Mouse (Mus musculus) forebrain, embryonic 16.5 days (tissue): ENCODE results near the gene Tcf25. TPM values are rescaled to one million over a fixed set of nuclear protein-coding genes. Genes with fewer than 3 reads are reported as not detected.

Experiments used
- ATAC-seq: fragments of 200-750 bp; cut with Nextera tagmentation; 2 replicates; pipeline ENCODE4 v1.8.0; 2017; ENCODE audit warnings: mild to moderate bottlenecking, moderate library complexity
- H3K27ac ChIP-seq: fragments of 300-500 bp; sonication (generic); 2 replicates; pipeline ENCODE4 v1.5.1; 2014; ENCODE audit warnings: low read length, control low read depth
- H3K27me3 ChIP-seq: fragments of 300-500 bp; sonication (generic); replicated peaks from 2 replicates; pipeline ENCODE4 v1.6.1; 2014; ENCODE audit warnings: low read length; ENCODE audit not compliant: control insufficient read depth, insufficient read depth
- H3K36me3 ChIP-seq: fragments of 300-500 bp; sonication (generic); 2 replicates; pipeline ENCODE4 v1.6.1; 2014; ENCODE audit not compliant: control insufficient read depth, insufficient read depth
- H3K4me1 ChIP-seq: fragments of 300-500 bp; sonication (generic); replicated peaks from 2 replicates; pipeline ENCODE4 v1.6.1; 2014; ENCODE audit warnings: low read length; ENCODE audit not compliant: control insufficient read depth, insufficient read depth
- H3K4me2 ChIP-seq: fragments of 300-500 bp; sonication (generic); 2 replicates; pipeline ENCODE4 v1.6.1; 2014; ENCODE audit warnings: mild to moderate bottlenecking, low read length, control low read depth
- H3K4me3 ChIP-seq: fragments of 300-500 bp; sonication (generic); replicated peaks from 2 replicates; pipeline ENCODE4 v1.5.1; 2014; ENCODE audit warnings: mild to moderate bottlenecking, low read length, control low read depth
- H3K9ac ChIP-seq: fragments of 300-500 bp; sonication (generic); replicated peaks from 2 replicates; pipeline ENCODE4 v1.6.1; 2014; ENCODE audit warnings: low read depth, low read length, control low read depth
- H3K9me3 ChIP-seq: fragments of 300-500 bp; sonication (generic); 2 replicates; pipeline ENCODE4 v1.6.1; 2016; ENCODE audit warnings: low read length; ENCODE audit not compliant: control insufficient read depth
- WGBS: fragments of 180-500 bp; shearing (Covaris S2); extraction: QIAGEN DNeasy Blood & Tissue Kit; methylation state at CpG from one replicate; pipeline ENCODE4 v1.1.7; 2014; 5-methylcytosine and 5-hydroxymethylcytosine counted together
- polyA plus RNA-seq: library from polyadenylated mRNA; unstranded; fragments of >200 nt; fragmentation: Nextera tagmentation; extraction: Ambion mirVana; gene quantifications from 2 replicates; pipeline ENCODE4 v1.2.1, GENCODE M21; 2015

Gene Tcf25
- polyA plus RNA-seq, 1 experiment from 2014 or later, result 283 TPM

- Histone ChIP-seq H3K9ac (no peak overlapping the region), H3K4me2 (no peak overlapping the region), H3K27ac (no peak overlapping the region), H3K4me1 (peaks cover 18% of the 10 kb centered on the region), H3K9me3 (no peaks in the 10 kb centered on the region), H3K27me3 (no peaks in the 10 kb centered on the region), H3K36me3 (no peaks in the 10 kb centered on the region), H3K4me3 (no peak overlapping the region)
- 78% methylated on average over 10 of the region's 10 CpGs for WGBS
- no peak for ATAC-seq
These were observed 2.1 kb downstream of the Tcf25 start for GRCm38 (mm10) chr8:123375701-123376100.

GRCm38 (mm10) chr8:123376106-123376505 lies 2.6 kb downstream of the Tcf25 start:
- H3K27ac ChIP-seq, result no peak overlapping the region
- H3K4me1 ChIP-seq, result peaks cover 18% of the 10 kb centered on the region
- no peaks in the 10 kb centered on the region for H3K9me3 ChIP-seq
- ATAC-seq, result no peak
- WGBS, result 56% methylated on average over 8 of the region's 8 CpGs
- H3K4me2 ChIP-seq, result no peak overlapping the region
- no peaks in the 10 kb centered on the region for H3K36me3 ChIP-seq
- H3K27me3 ChIP-seq, result no peaks in the 10 kb centered on the region
- H3K4me3 ChIP-seq, result no peak overlapping the region
- H3K9ac ChIP-seq, result no peak overlapping the region

GRCm38 (mm10) chr8:123381711-123382110 lies 8.2 kb downstream of the Tcf25 start:
- H3K27ac ChIP-seq, result no peak overlapping the region
- H3K9ac ChIP-seq, result no peak overlapping the region
- 94% methylated on average over 4 of the region's 4 CpGs for WGBS
- ATAC-seq, result no peak
- H3K4me2 ChIP-seq, result no peak overlapping the region
- no peaks in the 10 kb centered on the region for H3K9me3 ChIP-seq
- H3K27me3 ChIP-seq, result no peaks in the 10 kb centered on the region
- H3K4me1 ChIP-seq, result no peaks in the 10 kb centered on the region
- H3K4me3 ChIP-seq, result no peak overlapping the region
- peaks cover 30% of the 10 kb centered on the region for H3K36me3 ChIP-seq

- no peak for ATAC-seq
- no peak overlapping the region for H3K9ac ChIP-seq
- no peaks in the 10 kb centered on the region for H3K4me1 ChIP-seq
- H3K27me3 ChIP-seq, result no peaks in the 10 kb centered on the region
- no peak overlapping the region for H3K27ac ChIP-seq
- H3K36me3 ChIP-seq, result peaks cover 32% of the 10 kb centered on the region
- no peak overlapping the region for H3K4me2 ChIP-seq
- H3K4me3 ChIP-seq, result no peak overlapping the region
- H3K9me3 ChIP-seq, result no peaks in the 10 kb centered on the region
- WGBS, result 82% methylated on average over 8 of the region's 8 CpGs
These were observed 9.0 kb downstream of the Tcf25 start for GRCm38 (mm10) chr8:123382516-123382915.

- no peaks in the 10 kb centered on the region for H3K9me3 ChIP-seq
- H3K27ac ChIP-seq, result no peak overlapping the region
- H3K36me3 ChIP-seq, result peaks cover 34% of the 10 kb centered on the region
- no peaks in the 10 kb centered on the region for H3K27me3 ChIP-seq
- H3K9ac ChIP-seq, result no peak overlapping the region
- H3K4me2 ChIP-seq, result no peak overlapping the region
- no peaks in the 10 kb centered on the region for H3K4me1 ChIP-seq
- ATAC-seq, result no peak
- WGBS, result 73% methylated on average over 9 of the region's 9 CpGs
- H3K4me3 ChIP-seq, result no peak overlapping the region
These were observed 11.5 kb downstream of the Tcf25 start for GRCm38 (mm10) chr8:123384883-123385540.

- H3K27ac ChIP-seq, result no peak overlapping the region
- no peak overlapping the region for H3K4me2 ChIP-seq
- no peaks in the 10 kb centered on the region for H3K9me3 ChIP-seq
- no peaks in the 10 kb centered on the region for H3K27me3 ChIP-seq
- WGBS, result 85% methylated on average over 3 of the region's 3 CpGs
- no peak for ATAC-seq
- H3K36me3 ChIP-seq, result peaks cover 47% of the 10 kb centered on the region
- no peaks in the 10 kb centered on the region for H3K4me1 ChIP-seq
- no peak overlapping the region for H3K9ac ChIP-seq
- no peak overlapping the region for H3K4me3 ChIP-seq
These were observed 13.5 kb downstream of the Tcf25 start for GRCm38 (mm10) chr8:123387041-123387440.

- no peak for ATAC-seq
- Histone ChIP-seq H3K4me2 (no peak overlapping the region), H3K9ac (no peak overlapping the region), H3K4me1 (no peaks in the 10 kb centered on the region), H3K4me3 (no peak overlapping the region), H3K27me3 (no peaks in the 10 kb centered on the region), H3K9me3 (no peaks in the 10 kb centered on the region), H3K27ac (no peak overlapping the region), H3K36me3 (peaks cover 45% of the 10 kb centered on the region)
- 93% methylated on average over 8 of the region's 8 CpGs for WGBS
These were observed 14.2 kb downstream of the Tcf25 start for GRCm38 (mm10) chr8:123387801-123388200.

- WGBS, result 92% methylated on average over 7 of the region's 7 CpGs
- Histone ChIP-seq H3K27ac (no peak overlapping the region), H3K9ac (no peak overlapping the region), H3K36me3 (peaks cover 40% of the 10 kb centered on the region), H3K4me2 (no peak overlapping the region), H3K27me3 (no peaks in the 10 kb centered on the region), H3K9me3 (no peaks in the 10 kb centered on the region), H3K4me3 (no peak overlapping the region), H3K4me1 (no peaks in the 10 kb centered on the region)
- no peak for ATAC-seq
These were observed 15.5 kb downstream of the Tcf25 start for GRCm38 (mm10) chr8:123389026-123389425.

GRCm38 (mm10) chr8:123398308-123398707 lies 24.8 kb downstream of the Tcf25 start:
- Histone ChIP-seq H3K4me1 (no peaks in the 10 kb centered on the region), H3K4me2 (no peak overlapping the region), H3K9me3 (no peaks in the 10 kb centered on the region), H3K9ac (no peak overlapping the region), H3K4me3 (no peak overlapping the region), H3K27me3 (no peaks in the 10 kb centered on the region), H3K36me3 (peaks cover 57% of the 10 kb centered on the region), H3K27ac (no peak overlapping the region)
- ATAC-seq, result no peak
- WGBS, result 93% methylated on average over 13 of the region's 13 CpGs

GRCm38 (mm10) chr8:123401936-123402335 lies 28.4 kb downstream of the Tcf25 start:
- 93% methylated on average over 9 of the region's 9 CpGs for WGBS
- Histone ChIP-seq H3K4me3 (no peak overlapping the region), H3K4me2 (no peak overlapping the region), H3K9me3 (no peaks in the 10 kb centered on the region), H3K36me3 (peaks cover 35% of the 10 kb centered on the region), H3K9ac (no peak overlapping the region), H3K27me3 (no peaks in the 10 kb centered on the region), H3K27ac (no peak overlapping the region), H3K4me1 (peaks cover 4% of the 10 kb centered on the region; the same call in 1 of the 2 replicates)
- no peak for ATAC-seq
